Mouse (Mus musculus): Measurements from ENCODE around the gene Mcoln2. TPM values are rescaled to one million over a fixed set of nuclear protein-coding genes. Genes with fewer than 3 reads are reported as not detected.

Mcoln2 gene
- not detected for total RNA-seq (2021)

GRCm38 (mm10) chr3:146149156-146150057 lies at the start of gene Mcoln2:
Mcoln2 (plus strand) TSS chr3:146149833.
- DNase-seq (ENCODE audit: low spot score in 2 of 2): no peak
- intact Hi-C loops (cut with DNase I): no loop called here

DNA sequence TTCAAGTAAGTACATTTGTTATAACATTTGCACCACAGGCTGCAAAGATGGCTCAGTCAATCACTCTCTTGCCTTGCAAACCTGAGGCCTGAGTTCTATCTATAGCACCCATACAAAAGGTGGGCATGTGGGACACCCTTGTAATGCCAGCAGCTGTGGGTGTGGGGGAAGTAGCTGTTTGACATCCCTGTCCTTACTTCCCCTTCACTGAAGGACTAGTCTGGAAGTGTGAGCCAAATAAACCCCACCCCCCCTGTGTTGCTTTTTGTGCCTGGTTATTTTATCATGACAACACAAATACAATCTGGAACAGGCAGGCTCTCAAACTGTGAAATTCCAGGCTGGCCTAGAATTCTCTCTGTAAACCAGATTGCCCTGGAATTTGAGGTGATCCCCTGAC lies 49.7 kb upstream of the Mcoln2 start:
- intact Hi-C loops (cut with DNase I): no loop called here
- no peak for DNase-seq (ENCODE audit: low spot score in 2 of 2)

GRCm38 (mm10) chr3:146102049-146102448 lies 47.6 kb upstream of the Mcoln2 start:
- no peak for DNase-seq (ENCODE audit: low spot score in 2 of 2)
- intact Hi-C loops (cut with DNase I): no loop called here

GRCm38 (mm10) chr3:146107116-146107849 lies 42.4 kb upstream of the Mcoln2 start:
- DNase-seq (ENCODE audit: low spot score in 2 of 2): peak in 1 of 2 experiments; percentile 7

GRCm38 (mm10) chr3:146107921-146108571 lies 41.6 kb upstream of the Mcoln2 start, which contains the start of gene Wdr63:
Wdr63 (minus strand) TSS chr3:146108130.
- DNase-seq (ENCODE audit: low spot score in 2 of 2): peak; percentile 32 to 57
- intact Hi-C loops (cut with DNase I): no loop called here

More at GRCm38 (mm10) chr3:146107116-146107849, 42.4 kb upstream of the Mcoln2 start:
- intact Hi-C loops (cut with DNase I): no loop called here

DNA sequence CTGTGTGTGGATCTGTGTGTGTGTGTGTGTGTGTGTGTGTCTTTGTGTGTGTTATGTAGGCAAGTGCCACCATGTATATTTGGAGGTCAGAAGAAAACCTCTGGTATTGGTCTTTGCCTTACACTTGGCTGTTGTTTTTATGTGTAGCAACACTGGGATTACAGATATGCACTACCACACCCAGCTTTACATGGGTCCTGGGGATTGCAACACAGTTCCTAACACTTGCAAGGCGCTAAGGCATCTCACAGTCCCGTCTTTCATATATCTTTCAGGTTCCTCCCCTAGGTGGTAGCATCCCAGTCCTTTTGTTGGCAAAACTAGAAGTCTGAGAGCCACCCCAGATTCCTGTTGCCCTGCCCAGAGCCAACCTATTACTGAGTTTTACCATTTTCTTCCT lies 40.7 kb upstream of the Mcoln2 start:
- intact Hi-C loops (cut with DNase I): no loop called here

DNA sequence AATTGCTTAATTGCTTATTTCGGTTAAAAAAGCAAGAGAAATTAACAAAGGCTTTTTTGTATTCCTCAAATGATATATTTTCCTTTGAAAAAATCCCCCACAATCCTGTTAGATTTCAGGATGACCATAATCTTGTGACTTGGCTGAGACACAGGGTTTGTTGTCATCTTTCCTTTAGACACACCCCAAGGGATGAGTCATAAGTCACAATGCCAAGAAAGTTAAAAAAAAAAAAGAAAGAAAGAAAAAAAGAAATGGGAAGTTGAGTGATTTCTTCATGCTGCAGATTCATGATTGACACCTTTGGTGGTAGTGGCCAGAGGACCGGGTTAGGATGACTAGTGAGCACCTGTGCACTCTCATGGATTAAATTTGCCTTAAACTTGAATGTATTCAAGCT lies 39.3 kb upstream of the Mcoln2 start:
- intact Hi-C loops (cut with DNase I): no loop called here
- no peak for DNase-seq (ENCODE audit: low spot score in 2 of 2)

More for the DNA sequence above, 40.7 kb upstream of the Mcoln2 start:
- no peak for DNase-seq (ENCODE audit: low spot score in 2 of 2)

DNA sequence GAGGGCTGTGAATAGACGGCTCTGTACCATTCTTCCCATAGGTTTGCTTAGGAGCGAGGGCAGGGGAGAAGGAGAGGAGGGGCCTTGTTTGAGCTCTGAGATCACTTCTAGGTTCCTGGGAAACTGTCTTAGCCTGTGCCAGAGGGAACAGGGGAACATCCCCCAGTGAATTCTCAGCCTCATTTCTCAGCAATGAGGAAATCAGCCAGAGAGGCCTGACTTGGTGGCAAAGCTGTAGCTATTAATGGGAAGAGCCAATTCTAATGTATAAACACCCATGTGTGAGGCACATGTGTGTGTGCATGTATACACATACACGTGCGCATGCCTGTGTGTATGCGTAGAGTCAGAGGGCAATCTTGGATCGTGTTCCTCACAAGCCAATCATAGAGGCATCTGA lies 38.7 kb upstream of the Mcoln2 start:
- DNase-seq (ENCODE audit: low spot score in 2 of 2): no peak
- intact Hi-C loops (cut with DNase I): no loop called here

GRCm38 (mm10) chr3:146117258-146117996 lies 32.2 kb upstream of the Mcoln2 start, which contains the start of gene Mcoln3:
Mcoln3 (plus strand) TSS chr3:146117450.
- DNase-seq (ENCODE audit: low spot score in 2 of 2): no peak
- intact Hi-C loops (cut with DNase I): no loop called here

GRCm38 (mm10) chr3:146117997-146118457 lies 31.6 kb upstream of the Mcoln2 start:
- intact Hi-C loops (cut with DNase I): no loop called here
- no peak for DNase-seq (ENCODE audit: low spot score in 2 of 2)

DNA sequence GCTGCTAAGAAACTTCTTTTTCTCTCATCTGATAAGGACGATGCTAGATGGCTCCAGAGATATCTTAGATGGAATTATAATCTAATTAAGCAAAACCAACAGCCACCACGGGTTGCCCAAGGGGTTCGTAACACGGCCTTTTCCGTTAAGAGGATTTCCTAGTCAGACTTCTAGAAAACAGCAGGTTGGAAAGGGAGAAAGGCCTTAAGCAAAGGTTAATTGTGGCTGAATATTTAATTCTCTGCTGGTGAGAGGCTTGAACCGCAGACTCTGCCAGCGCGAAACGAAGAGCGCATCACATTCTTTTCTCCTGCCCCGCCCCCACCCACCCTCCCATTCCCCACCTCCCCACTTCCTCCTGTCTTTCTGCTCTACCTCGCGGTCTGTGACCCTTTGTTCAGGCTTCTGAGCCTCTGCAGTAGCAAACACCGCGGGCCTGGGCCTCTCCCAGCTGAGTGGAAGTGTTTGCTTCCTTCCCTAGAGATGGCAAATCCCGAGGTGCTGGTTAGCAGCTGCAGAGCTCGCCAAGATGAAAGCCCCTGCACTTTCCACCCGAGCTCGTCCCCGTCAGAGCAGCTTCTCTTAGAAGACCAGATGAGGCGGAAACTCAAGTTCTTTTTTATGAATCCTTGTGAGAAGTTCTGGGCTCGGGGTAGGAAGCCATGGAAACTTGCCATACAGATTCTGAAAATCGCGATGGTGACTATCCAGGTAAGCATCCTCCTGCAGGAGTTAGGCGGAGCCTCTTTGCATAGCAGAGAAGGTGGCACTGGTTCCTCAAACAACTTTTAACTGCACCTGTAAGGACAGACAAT lies 28.1 kb upstream of the Mcoln2 start:
- DNase-seq (ENCODE audit: low spot score in 2 of 2): no peak
- intact Hi-C loops (cut with DNase I): no loop called here

DNA sequence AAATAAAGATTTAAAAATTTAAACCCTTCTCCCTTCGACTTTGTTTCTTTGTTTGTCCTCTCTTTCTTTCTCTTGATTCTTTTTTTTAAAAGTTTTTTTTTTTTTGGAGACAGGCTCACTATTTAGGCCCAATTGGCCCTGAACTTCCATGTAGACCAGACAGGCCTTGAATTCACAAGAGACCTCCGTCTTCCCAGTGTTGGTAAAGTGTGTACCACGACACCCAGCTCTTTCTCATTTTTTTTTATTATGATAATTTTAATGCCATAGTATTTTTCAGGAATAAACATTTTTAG lies 27.6 kb upstream of the Mcoln2 start:
- intact Hi-C loops (cut with DNase I): no loop called here
- DNase-seq (ENCODE audit: low spot score in 2 of 2): no peak

DNA sequence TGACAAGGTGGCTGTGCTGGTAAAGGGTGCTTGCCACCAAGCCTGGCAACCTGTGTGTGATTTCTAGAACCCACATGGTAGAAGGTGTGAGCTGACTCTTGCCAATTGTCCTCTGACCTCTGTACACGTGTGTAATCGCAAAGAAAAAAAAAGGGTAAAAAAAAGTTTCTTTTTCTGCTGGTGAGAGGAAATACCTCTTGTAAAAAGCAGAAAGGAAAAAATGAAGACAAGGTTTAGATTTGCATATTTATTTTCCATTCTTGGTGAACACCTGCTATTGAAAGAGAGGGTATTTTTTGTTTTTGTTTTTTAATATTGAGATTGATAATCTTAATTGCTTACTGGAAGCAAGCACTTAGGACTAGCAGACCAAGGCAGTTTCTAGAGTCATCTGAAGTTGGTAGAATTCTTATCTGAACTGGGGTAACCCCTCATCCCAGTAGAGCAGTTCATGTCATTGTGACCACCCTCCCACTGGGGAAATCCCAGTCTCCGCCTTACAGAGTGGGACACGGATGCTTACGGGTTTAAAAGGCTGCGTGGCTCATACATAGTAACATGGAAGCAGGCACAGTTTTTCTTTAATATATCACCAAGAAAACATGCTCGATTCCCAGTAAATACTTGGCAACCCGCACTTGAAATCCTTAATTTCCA lies 26.7 kb upstream of the Mcoln2 start:
- intact Hi-C loops (cut with DNase I): no loop called here
- DNase-seq (ENCODE audit: low spot score in 2 of 2): no peak

GRCm38 (mm10) chr3:146123464-146123825 lies 26.2 kb upstream of the Mcoln2 start:
- intact Hi-C loops (cut with DNase I): no loop called here
- no peak for DNase-seq (ENCODE audit: low spot score in 2 of 2)

- DNase-seq (ENCODE audit: low spot score in 2 of 2): no peak
- intact Hi-C loops (cut with DNase I): no loop called here
These were observed 22.4 kb upstream of the Mcoln2 start for GRCm38 (mm10) chr3:146127205-146127604.

DNA sequence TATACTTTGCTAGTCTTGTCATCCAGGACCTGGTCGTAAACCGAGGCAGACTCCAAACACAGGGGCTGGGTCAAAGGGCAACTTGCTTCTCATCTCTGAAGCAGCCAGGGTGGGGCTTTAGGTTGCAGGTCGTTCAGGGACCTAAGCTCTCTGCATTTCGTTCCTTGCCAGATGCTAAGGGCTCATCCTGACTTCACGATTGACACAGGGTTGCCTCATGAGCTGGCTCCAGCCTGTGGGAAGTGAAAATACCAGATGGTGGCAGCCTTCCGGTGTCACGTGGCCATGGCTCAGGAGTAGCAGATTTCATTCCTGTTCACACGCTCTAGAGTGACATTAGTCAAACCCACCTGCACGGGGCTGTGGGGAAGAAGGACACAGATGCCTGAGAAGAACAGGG lies 14.8 kb upstream of the Mcoln2 start:
- intact Hi-C loops (cut with DNase I): no loop called here

GRCm38 (mm10) chr3:146135417-146135816 lies 14.2 kb upstream of the Mcoln2 start:
- DNase-seq (ENCODE audit: low spot score in 2 of 2): no peak
- intact Hi-C loops (cut with DNase I): no loop called here

More for the DNA sequence above, 14.8 kb upstream of the Mcoln2 start:
- DNase-seq (ENCODE audit: low spot score in 2 of 2): no peak

GRCm38 (mm10) chr3:146136422-146136821 lies 13.2 kb upstream of the Mcoln2 start:
- DNase-seq (ENCODE audit: low spot score in 2 of 2): no peak
- intact Hi-C loops (cut with DNase I): no loop called here
